Mouse (Mus musculus): ENCODE results near the gene Phf2.

Phf2 gene

GRCm38 (mm10) chr13:48870771-48871731, at the start of gene Phf2:
TSS of gene Phf2 (minus strand) at chr13:48871119.
- no peak for DNase-seq (ENCODE audit: low read depth, low spot score)

- DNase-seq (ENCODE audit: low read depth, low spot score) = no peak
Observed at GRCm38 (mm10) chr13:48919756-48920415, 49.0 kb upstream of the Phf2 start.

- DNase-seq (ENCODE audit: low read depth, low spot score) = no peak
Observed at GRCm38 (mm10) chr13:48917113-48917599, 46.2 kb upstream of the Phf2 start.

GRCm38 (mm10) chr13:48913680-48914079, 42.8 kb upstream of the Phf2 start:
- no peak for DNase-seq (ENCODE audit: low read depth, low spot score)

GRCm38 (mm10) chr13:48913141-48913540, 42.2 kb upstream of the Phf2 start:
- DNase-seq (ENCODE audit: low read depth, low spot score) = no peak

GRCm38 (mm10) chr13:48911426-48911825, 40.5 kb upstream of the Phf2 start:
- DNase-seq (ENCODE audit: low read depth, low spot score) = no peak

- DNase-seq (ENCODE audit: low read depth, low spot score) = no peak
Observed at GRCm38 (mm10) chr13:48905458-48905857, 34.5 kb upstream of the Phf2 start.

GRCm38 (mm10) chr13:48895376-48895775, 24.5 kb upstream of the Phf2 start:
- no peak for DNase-seq (ENCODE audit: low read depth, low spot score)

- no peak for DNase-seq (ENCODE audit: low read depth, low spot score)
Observed at GRCm38 (mm10) chr13:48890260-48890960, 19.5 kb upstream of the Phf2 start.

GRCm38 (mm10) chr13:48878534-48878933, 7.6 kb upstream of the Phf2 start:
- DNase-seq (ENCODE audit: low read depth, low spot score) = peak; percentile 97

GRCm38 (mm10) chr13:48877805-48878204, 6.9 kb upstream of the Phf2 start:
- DNase-seq (ENCODE audit: low read depth, low spot score) = no peak

GRCm38 (mm10) chr13:48872726-48873125, 1.8 kb upstream of the Phf2 start:
- no peak for DNase-seq (ENCODE audit: low read depth, low spot score)

GRCm38 (mm10) chr13:48871887-48872606, 1.1 kb upstream of the Phf2 start:
- no peak for DNase-seq (ENCODE audit: low read depth, low spot score)

GRCm38 (mm10) chr13:48869950-48870770, 759 bp downstream of the Phf2 start:
- DNase-seq (ENCODE audit: low read depth, low spot score) = no peak

- DNase-seq (ENCODE audit: low read depth, low spot score) = no peak
Observed at GRCm38 (mm10) chr13:48869600-48869949, 1.3 kb downstream of the Phf2 start.

- no peak for DNase-seq (ENCODE audit: low read depth, low spot score)
Observed at GRCm38 (mm10) chr13:48869088-48869487, 1.8 kb downstream of the Phf2 start.

- DNase-seq (ENCODE audit: low read depth, low spot score) = no peak
Observed at GRCm38 (mm10) chr13:48864673-48865356, 6.1 kb downstream of the Phf2 start.

GRCm38 (mm10) chr13:48863556-48863955, 7.4 kb downstream of the Phf2 start:
- DNase-seq (ENCODE audit: low read depth, low spot score) = no peak

GRCm38 (mm10) chr13:48861913-48862312, 9.0 kb downstream of the Phf2 start:
- DNase-seq (ENCODE audit: low read depth, low spot score) = no peak

GRCm38 (mm10) chr13:48858779-48859178, 12.1 kb downstream of the Phf2 start:
- no peak for DNase-seq (ENCODE audit: low read depth, low spot score)

All from embryo, embryonic 11.5 days (tissue).